Mouse (Mus musculus) heart, postnatal 4 days (tissue): Measurements from ENCODE around the gene Irf1. TPM values are rescaled to one million over a fixed set of nuclear protein-coding genes. Genes with fewer than 3 reads are reported as not detected.
"Not testable (repeated sequence)": the region's sequence is repeated elsewhere in the genome, so short reads cannot be mapped to it uniquely, and the experiment has no call there.

Experiments used
- DNase-seq: peaks from one replicate; pipeline ENCODE4 v3.0.0; 2021
- total RNA-seq, 2 experiments: library from RNA; stranded (reverse); gene quantifications; 2 replicates each; pipeline ENCODE4 v1.2.3; 2021

Gene Irf1
- 10 to 100 TPM; 11.8 to 12.2 TPM for total RNA-seq

DNA sequence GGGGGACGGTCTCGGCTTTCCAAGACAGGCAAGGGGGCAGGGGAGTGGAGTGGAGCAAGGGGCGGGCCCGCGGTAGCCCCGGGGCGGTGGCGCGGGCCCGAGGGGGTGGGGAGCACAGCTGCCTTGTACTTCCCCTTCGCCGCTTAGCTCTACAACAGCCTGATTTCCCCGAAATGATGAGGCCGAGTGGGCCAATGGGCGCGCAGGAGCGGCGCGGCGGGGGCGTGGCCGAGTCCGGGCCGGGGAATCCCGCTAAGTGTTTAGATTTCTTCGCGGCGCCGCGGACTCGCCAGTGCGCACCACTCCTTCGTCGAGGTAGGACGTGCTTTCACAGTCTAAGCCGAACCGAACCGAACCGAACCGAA is at the start of gene Irf1:
Irf1 (plus strand) TSS at position 255 of the 365 bp plus-strand sequence.
- peak; percentile 95 for DNase-seq

DNA sequence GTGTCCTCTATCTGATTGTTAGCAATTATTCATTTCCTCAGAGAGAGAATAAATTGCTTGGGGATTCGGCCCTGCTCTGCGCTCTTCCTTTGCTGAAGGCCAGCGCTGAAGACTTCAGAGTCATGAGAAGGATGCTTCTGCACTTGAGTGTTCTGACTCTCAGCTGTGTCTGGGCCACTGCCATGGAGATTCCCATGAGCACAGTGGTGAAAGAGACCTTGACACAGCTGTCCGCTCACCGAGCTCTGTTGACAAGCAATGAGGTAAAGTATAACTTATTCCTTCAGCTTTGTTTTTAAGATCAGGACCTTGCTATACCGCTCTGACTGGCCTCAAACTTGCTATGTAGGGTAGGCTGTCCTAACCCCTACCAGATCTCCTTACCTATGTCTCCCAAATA is 49.1 kb upstream of the Irf1 start, which contains the start of gene Il5:
Il5 (plus strand) TSS at position 80 of the 400 bp plus-strand sequence.
- no peak for DNase-seq

DNA sequence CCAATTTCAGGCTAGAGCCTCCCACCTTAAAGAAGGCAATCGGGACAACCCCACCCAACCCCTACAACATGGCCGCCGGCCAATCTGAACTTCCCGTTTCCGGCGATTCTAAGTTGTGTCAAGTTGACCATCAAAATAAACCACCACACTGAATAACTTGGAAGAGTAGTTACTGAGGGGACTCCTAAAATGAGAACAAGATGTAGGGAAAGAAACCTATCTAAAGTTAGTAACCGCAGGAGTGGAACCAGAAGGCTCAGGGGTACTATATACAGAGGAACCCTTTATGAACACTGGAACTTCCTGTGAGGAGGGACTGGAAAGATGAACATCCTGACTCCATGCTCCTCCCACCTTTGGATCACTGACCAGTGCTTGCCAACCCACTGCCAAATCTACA is 38.4 kb upstream of the Irf1 start:
- DNase-seq = no peak

DNA sequence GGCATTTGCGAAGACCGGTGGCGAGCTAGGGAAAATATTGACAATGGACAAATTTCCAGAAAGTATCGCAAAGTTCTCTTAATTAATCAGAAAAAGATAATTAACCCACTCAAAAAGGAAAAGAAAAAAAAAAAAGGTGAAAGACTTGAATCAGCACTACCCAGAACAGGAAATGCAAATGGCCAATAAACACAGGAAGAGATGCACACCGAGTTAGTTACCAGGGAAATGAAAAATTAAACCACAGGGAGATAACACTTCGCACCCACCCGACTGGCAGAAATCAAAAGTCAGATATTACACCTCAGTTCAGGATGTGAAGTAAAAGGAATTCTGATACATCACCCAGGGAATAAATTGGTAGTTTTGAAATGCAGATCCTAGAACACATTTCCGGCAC is 37.6 kb upstream of the Irf1 start:
- DNase-seq = no peak

DNA sequence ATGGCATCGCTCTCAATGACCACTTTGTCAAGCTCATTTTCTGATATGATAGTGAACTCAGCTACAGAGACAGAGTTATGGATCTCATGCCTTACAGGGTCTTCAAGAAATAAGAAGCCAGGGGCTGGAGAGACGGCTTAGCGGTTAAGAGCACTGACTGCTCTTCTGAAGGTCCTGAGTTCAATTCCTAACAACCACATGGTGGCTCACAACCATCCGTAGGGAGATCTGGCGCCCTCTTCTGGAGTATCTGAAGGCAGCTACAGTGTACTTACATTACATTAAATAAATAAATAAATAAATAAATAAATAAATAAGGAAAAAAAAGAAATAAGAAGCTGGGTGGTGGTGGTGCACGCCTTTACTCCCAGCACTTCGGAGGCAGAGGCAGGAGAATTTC is 36.0 kb upstream of the Irf1 start:
- no peak for DNase-seq

DNA sequence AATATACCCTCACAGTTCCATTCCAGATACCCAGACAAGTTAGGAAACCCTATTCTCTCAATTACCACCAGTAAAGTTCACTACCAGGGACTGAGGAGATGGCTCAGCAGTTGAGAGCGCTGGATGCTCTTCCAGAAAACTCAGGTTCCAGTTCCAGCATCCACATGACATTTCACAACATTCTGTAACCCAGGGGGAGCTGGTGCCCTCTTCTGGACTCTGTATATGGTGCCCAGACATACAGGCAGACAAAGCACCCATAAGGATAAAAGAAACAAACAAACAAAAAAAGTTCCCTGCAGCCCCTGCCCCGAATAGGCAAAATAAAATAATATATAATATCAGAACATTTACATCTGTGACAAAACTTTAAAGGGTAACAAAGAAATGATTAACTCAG is 35.4 kb upstream of the Irf1 start:
- no peak for DNase-seq

DNA sequence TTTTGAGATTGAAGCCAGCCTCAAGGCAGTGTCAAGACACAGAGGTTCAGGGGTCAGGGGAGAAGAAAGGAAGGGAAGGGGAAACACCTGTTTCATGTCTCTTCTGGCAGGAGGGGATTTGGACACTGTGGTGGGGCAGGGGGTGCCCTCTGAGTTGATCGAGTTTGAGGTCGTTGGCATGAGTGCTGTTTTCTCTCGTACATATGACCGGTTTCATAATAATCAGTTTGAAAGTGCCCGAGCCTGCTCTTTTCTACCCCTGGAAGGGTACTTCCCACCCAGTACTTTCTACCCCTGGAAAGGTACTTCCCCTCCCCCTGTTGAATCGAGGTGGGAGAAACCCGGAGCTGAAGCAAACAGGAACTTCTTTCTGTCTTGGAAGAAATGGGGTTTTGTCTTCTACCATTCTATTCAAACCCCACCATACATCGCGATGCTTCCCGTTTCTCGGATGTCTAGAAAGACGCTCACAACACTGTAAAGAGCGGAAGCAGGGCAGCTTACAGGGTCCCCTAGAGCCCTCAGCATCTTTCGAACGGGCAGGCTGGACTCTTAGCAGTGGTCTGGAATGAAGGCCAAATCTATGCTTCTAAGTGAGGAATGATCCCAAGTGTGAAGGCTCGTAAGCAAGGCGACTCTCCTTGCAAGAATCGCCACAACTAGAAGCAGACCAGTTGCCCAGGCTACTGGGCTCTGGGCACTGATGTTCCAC is 34.7 kb upstream of the Irf1 start:
- DNase-seq = no peak

DNA sequence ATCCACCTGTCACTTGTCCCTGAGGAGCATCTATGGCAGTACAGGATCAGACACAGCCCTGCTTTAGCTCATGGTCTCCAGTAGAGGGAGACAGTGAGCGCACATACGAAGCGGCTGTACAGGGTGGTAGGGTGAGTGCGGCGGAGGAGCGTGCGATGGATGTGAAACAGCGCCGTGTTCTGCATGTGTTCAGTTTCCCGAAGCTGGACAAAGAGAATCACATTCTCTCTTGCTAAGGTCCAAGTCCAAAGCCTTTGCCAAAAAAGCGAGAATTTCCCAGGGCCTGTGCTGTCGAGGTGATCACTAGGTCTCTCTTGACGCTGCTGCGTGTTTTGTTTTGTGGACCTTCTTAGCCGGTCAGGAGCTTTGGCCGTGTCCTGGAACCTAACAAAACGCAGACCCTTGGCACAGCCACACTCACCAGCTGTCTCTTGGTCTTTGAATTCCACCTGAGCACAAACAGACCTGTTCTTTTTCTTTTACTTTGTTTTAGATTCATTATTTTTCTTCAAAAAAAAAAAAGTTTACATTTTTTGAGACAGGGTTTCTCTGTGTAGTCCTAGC is 34.0 kb upstream of the Irf1 start:
- peak; percentile 71 for DNase-seq

DNA sequence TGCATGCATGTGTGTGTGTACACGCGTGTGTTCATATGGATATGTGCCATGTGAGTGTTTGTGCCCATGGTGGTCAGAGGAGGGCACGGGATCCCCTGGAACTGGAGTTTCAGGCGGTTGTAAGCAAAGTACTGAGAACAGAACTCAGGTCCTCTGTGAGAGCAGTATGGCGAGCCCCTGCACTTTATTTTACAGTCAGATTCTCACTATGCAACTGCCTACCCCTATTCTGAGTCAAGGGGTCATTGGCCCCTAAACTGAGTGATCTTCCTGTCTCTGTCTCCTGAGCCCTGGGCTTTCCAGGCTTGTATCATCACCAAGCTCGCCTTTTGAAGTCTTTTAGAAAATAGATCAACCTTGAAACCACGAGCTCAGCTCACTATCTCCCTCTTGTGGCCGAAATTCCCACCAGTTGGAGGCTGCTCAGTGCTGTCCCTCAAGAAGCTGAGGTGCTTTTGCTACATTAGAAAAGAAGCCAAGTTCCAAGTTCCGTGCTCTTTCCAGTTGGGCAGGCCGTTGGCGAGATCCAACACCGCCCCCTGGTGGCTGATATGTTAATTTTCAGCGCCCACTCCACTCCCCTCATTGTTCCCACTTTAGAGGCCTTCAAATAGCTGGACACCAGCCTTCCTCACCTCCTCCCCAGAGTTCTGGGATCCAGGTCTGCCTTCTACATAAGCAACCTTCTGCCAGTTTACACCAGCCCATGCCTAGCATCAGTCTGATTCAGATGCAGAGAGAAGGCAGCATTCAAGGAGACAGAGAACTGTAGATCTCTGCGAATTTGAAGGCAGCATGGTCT is 32.8 kb upstream of the Irf1 start:
- DNase-seq = peak; percentile 86

DNA sequence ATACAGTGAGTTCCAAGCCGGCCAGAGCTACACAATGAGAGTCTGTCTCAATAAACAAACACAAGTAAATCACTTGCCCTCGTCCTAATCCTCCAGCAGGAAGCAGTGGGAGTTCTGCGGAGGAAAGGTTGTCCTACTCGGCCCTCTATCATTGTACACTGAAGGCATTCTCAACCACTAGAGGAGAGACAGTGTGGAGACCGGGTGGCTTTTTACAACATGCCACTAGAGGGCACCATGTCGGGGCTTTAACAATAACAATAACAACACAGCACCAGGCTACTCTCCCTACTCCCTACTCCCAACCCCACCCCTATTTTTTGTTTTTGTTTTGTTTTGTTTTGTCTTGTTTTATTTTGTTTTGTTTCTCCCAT is 32.3 kb upstream of the Irf1 start:
- peak; percentile 71 for DNase-seq

DNA sequence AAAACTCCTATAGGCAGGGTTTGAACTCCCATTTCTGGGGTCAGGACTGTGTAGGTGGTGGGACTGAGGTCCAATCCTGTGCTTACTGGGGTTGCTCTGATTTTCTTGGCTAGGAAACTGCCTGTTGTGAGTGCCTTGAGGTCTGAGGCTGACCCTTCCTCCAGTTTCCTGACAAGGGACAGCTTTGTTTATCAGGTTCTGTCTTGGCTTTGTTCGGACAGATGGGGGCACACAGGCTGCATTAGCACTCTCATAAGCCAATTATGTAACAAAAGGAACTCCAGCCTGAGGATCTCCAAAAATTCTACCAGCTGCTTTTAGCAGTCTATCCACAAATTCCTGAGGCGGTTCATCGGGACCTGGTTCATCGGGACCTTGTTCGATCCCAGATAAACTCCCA is 27.5 kb upstream of the Irf1 start:
- DNase-seq = peak; percentile 17

DNA sequence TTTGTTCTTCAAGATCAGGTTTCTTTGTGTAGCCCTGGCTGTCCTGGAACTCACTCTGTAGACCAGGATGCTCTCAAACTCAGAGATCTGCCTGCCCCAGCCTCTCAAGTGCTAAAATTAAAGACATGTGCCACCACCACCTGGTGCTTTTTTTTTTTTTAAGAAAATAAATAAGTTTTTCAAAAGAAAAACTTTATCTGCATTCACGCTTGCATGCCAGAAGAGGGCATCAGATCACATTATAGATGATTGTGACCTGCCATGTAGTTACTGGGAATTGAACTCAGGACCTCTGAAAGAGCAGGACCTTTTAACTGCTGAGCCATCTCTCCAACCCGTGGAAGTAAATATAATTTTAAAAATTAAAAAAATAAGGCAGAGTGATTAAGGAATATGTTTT is 24.6 kb upstream of the Irf1 start:
- DNase-seq = no peak

DNA sequence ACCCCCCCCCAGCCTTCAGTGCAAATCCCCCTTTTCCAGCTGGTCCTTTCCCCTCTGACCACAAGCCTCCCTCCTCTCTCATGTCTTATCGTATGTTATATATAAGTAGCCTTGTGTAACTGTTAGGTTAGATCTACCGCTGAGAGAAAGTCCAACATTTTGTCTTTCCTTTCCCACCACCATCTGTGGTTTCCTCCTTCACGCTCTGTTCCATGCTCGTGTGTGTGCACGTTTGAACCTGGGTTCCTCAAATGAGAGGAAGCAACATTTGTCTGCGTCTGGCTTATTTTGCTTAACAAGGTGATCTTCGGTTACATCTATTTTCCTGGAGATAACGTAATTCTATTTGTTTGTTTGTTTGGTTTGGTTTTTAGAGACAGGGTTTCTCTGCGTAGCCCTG is 21.8 kb upstream of the Irf1 start:
- DNase-seq = no peak

DNA sequence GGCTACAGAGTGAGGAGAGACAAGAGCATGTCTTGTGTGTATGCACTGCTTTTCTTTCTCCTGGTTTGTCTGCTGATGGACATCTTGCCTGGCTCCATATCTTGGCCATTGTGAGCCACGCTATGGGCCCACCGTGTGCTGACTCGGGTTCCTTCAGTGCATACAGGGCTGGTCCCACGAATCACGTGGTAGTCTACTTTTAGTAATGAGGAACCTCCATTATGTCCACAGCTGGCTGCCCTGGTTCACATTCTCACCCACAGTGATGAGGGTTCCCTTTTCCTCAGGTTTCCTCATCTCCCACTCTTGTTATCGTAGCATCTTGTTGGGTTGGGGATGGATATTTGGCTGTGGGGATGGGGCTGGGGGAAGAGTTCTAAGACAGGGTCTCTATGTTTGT is 21.2 kb upstream of the Irf1 start:
- no peak for DNase-seq

DNA sequence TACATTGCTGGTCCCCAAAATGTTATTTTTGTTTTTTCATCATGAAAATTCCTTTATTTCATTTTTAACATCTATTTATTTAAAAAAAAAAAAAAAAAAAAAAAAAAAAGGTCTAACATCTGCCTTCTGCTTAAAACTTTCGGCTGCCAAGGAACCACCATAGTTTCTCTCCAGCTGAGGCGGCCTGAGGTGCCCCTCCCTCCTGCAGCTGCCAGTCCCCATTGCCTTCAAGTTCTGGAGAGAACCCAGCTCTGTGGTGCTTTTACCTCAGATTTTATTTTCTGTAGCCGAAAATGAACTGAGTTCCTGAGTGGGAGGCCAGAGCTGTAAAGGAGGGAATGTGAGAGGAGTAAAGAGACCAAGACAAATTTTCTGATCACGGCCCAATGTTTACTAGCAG is 20.5 kb upstream of the Irf1 start:
- DNase-seq = no peak

DNA sequence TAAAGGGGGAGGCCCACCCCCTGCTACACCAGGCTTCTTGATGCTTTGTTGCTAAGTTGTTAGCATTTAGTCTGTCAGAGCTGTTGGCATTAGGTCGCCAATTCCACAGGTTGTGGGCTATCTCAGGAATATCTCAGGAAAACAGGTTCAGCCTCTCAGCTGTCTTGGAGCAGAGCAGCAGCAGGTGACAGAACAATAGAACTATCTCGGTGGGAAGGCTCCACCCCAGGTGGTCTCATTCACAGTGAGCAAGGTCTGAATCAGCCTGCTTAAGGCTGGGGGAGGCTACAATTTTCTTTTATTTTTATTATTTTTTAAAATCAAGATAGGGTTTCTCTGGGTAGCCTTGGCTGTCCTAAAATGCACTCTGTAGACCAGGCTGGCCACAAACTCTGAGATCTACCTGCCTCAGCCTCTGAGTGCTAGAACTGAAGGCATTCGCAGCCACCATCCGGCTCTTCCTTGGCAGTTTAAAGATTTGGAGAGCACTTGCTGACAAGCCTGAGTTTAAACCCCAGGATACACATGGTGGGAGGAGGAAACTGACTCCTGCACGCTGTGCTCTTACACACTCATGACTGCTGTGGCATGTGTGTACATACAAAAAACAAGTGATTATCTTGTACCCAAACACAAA is 20.0 kb upstream of the Irf1 start:
- no peak for DNase-seq

DNA sequence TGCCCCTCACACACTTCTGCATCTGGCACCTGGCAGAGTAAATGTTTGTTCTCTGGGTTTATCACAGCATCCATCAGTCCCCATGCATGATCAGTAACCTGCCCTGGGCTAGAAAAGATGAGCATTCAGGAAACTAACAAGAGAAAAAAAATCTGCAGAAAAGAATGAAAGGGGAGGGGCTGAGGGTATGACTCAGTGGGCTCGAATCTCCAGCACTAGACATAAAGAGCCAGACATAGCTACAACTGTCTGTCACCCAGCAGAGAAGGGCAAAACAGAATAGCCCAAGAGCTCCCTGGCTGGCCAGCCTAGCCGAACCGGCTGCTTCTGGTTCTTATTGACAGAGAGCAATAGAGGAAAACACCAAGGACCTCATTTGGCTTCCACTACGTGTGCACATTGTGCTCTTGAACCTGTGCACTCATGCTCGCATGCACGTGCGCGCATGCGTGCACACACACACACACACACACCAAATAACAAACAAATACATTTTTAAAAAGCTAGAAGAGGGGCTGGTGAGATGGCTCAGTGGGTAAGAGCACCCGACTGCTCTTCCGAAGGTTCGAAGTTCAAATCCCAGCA is 14.7 kb upstream of the Irf1 start:
- DNase-seq = no peak

DNA sequence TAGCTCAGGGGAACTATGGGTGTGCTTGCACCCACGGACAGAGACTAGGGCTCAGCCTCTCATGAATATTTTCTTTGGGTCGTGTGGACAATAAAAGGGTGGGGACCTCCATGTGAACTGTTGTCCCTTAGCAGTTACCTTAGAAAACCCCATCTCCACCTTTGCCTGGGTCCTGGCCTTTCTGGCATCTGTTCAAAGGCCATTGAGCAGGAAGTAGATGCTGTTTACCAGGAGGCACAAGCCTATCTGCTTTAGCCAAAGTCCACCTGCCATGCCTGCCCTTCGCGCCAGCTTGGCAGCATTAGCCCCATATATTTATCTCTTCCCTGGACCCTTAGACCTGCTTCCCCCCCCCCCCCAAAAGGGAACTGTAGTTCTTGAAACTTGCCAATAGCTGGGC is 12.2 kb upstream of the Irf1 start:
- DNase-seq = no peak

DNA sequence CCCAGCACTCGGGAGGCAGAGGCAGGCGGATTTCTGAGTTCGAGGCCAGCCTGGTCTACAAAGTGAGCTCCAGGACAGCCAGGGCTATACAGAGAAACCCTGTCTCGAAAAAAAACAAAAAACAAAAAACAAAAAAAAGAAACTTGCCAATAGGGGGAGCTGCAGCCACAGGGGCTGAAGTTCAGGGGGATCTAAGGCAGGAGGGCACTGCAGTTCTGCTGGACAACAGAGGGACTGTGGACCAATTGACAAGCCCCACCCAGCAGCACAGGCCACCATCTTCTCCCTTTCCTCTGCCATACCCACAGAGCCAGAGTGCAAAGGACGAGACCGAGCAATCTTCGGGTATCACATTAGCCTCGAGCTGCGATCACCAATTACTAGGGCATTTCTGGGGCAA is 11.8 kb upstream of the Irf1 start:
- DNase-seq = not testable (repeated sequence)

DNA sequence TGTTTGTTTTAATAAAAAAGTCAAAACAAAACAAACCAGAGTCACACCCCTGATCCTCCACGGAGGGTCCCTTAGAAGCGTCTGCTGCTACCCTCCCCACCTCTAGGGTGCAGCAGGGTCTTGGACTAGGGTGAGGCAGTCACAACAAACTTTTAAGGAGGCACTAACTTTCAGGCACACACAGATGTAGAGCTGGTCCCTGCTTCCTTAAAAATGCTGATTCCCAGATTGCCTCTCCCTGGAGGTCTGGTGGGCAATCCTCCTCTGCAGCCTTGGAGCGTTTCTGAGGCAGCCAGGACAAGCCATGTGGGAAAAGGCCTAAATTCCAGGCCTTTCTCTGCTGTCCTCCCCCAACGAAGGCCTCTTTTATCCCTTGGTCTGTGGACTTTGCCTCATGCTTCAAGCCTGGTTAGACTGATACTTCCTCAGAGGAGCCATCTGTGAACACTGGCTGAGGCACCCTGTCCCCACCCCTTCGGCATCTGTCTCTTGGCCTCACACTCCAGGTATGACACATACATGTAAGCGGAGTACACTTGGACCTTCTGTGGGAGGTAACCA is 10.9 kb upstream of the Irf1 start:
- peak; percentile 46 for DNase-seq

DNA sequence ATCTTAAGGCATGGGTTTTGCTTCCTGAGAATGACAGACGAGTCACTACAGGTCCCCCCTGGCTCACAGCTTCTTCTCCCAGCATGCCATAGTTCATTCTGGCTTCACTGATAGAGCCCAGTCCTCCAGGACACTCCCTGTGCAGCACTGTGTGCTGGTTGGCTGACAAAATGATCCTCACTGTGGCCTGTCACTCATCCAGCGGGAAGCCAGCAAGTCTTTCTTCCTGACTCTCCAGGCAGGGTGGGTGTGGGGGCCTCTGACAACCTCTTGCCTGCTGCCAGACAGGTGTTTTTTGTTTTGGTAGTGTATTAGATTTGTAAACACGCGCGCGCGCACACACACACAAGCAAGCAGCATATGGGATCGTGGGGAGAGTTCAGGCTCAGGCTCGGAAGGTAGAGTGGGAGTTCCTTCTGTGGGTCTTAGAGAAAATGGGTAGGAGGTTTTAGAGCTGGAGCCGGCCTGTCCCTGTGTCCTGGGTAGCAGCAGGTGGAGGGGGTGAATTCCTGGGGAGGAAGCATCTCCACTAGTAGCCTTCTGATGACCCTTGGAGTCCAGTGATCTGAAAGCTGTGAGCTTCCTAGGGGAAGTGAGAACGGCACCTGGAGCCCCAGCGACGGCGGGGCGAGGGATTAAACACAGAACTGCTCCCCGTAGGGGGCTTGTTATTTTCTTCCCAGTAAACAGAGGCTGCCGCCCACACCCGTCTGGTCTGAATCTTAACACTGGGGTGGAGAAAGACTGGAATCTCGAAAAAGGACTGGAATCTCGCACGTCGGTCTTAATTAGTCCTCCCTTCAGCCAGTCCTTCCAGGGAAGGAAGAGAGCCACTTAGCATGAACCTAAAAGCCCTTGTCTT is 10.0 kb upstream of the Irf1 start:
- DNase-seq = peak; percentile 34

DNA sequence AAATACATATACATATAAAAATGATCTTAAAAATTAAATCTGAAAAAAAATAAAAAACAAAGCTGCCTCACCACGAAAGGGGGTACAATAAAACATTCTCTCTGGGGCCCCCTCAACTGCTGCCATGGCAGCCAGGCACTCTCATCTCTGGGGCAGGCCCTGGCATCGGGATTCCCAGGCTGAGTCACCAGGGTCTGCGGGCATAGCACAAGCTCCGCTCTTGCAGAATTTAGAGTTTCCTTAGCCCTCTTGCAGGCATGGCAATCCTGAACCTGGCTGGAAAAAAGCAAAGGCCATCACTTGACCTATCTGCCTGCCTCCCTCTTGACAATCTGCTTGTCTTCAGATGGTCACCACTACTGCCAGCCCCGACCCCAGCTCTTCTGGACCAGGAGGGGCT is 8.5 kb upstream of the Irf1 start:
- DNase-seq = no peak
